Mouse (Mus musculus) forebrain, embryonic 15.5 days (tissue): ENCODE results near the gene Csrnp3. TPM values are rescaled to one million over a fixed set of nuclear protein-coding genes. Genes with fewer than 3 reads are reported as not detected.

Experiments
- ATAC-seq: fragments of 200-750 bp; cut with Nextera tagmentation; replicated peaks from 2 replicates; pipeline ENCODE4 v1.8.0; 2017; ENCODE audit warnings: mild to moderate bottlenecking, moderate TSS enrichment, moderate library complexity
- H3K27ac ChIP-seq: fragments of 300-500 bp; sonication (generic); replicated peaks from 2 replicates; pipeline ENCODE4 v1.5.1; 2015; ENCODE audit warnings: mild to moderate bottlenecking, inconsistent platforms
- H3K27me3 ChIP-seq: fragments of 300-500 bp; sonication (generic); 2 replicates; pipeline ENCODE4 v1.6.1; 2015; ENCODE audit warnings: inconsistent platforms
- H3K36me3 ChIP-seq: fragments of 300-500 bp; sonication (generic); 2 replicates; pipeline ENCODE4 v1.6.1; 2015; ENCODE audit warnings: mild to moderate bottlenecking, inconsistent platforms
- H3K4me1 ChIP-seq: fragments of 300-500 bp; sonication (generic); 2 replicates; pipeline ENCODE4 v1.6.1; 2015; ENCODE audit warnings: inconsistent platforms
- H3K4me2 ChIP-seq: fragments of 300-500 bp; sonication (generic); replicated peaks from 2 replicates; pipeline ENCODE4 v1.6.1; 2015; ENCODE audit warnings: mild to moderate bottlenecking, inconsistent platforms
- H3K4me3 ChIP-seq: fragments of 300-500 bp; sonication (generic); 2 replicates; pipeline ENCODE4 v1.5.1; 2015; ENCODE audit warnings: mild to moderate bottlenecking, inconsistent platforms
- H3K9ac ChIP-seq: fragments of 300-500 bp; sonication (generic); replicated peaks from 2 replicates; pipeline ENCODE4 v1.6.1; 2015; ENCODE audit warnings: mild to moderate bottlenecking, inconsistent platforms
- H3K9me3 ChIP-seq: fragments of 300-500 bp; sonication (generic); 2 replicates; pipeline ENCODE4 v1.6.1; 2016; ENCODE audit warnings: inconsistent platforms
- WGBS: fragments of 180-500 bp; shearing (Covaris S2); methylation state at CpG from one replicate; pipeline ENCODE4 v1.1.7; 2015; ENCODE audit warnings: mixed read lengths; 5-methylcytosine and 5-hydroxymethylcytosine counted together
- polyA plus RNA-seq: library from polyadenylated mRNA; unstranded; fragments of >200 nt; fragmentation: Nextera tagmentation; extraction: Ambion mirVana; gene quantifications from 2 replicates; pipeline ENCODE4 v1.2.1, GENCODE M21; 2015

The Csrnp3 gene
- polyA plus RNA-seq, 1 experiment from 2014 or later = 60.5 TPM

- Histone ChIP-seq H3K27ac (peak overlapping the region; percentile 90), H3K4me1 (peaks cover 38% of the 10 kb centered on the region), H3K36me3 (no peaks in the 10 kb centered on the region), H3K9me3 (no peaks in the 10 kb centered on the region), H3K4me2 (peak overlapping the region; percentile 40), H3K9ac (peak overlapping the region; percentile 44), H3K27me3 (no peaks in the 10 kb centered on the region), H3K4me3 (peak overlapping the region; percentile 32)
- peak; percentile 78 for ATAC-seq
- 26% methylated on average over 11 of the region's 11 CpGs for WGBS
Measured at GRCm38 (mm10) chr2:65929927-65930326, 84.4 kb downstream of the Csrnp3 start.

GRCm38 (mm10) chr2:65931313-65931712 lies 85.7 kb downstream of the Csrnp3 start:
- peak overlapping the region; percentile 94 for H3K27ac ChIP-seq
- H3K27me3 ChIP-seq = no peaks in the 10 kb centered on the region
- peaks cover 33% of the 10 kb centered on the region for H3K4me1 ChIP-seq
- WGBS = 26% methylated on average over 7 of the region's 7 CpGs
- no peaks in the 10 kb centered on the region for H3K9me3 ChIP-seq
- no peaks in the 10 kb centered on the region for H3K36me3 ChIP-seq
- H3K4me3 ChIP-seq = peak overlapping the region; percentile 53
- H3K4me2 ChIP-seq = peak overlapping the region; percentile 65
- peak overlapping the region; percentile 62 for H3K9ac ChIP-seq
- no peak; the same call in 1 of the 2 replicates for ATAC-seq

- Histone ChIP-seq H3K9me3 (no peaks in the 10 kb centered on the region), H3K27ac (peak overlapping the region; percentile 94), H3K27me3 (no peaks in the 10 kb centered on the region), H3K4me3 (peak overlapping the region; percentile 53), H3K36me3 (no peaks in the 10 kb centered on the region), H3K4me1 (peaks cover 33% of the 10 kb centered on the region), H3K9ac (peak overlapping the region; percentile 62), H3K4me2 (peak overlapping the region; percentile 65)
- ATAC-seq = peak; percentile 88
- 2% methylated on average over 11 of the region's 11 CpGs for WGBS
Measured at GRCm38 (mm10) chr2:65931841-65932311, 86.3 kb downstream of the Csrnp3 start.

GRCm38 (mm10) chr2:65934099-65934498 lies 88.5 kb downstream of the Csrnp3 start:
- no peaks in the 10 kb centered on the region for H3K36me3 ChIP-seq
- no peak overlapping the region for H3K9ac ChIP-seq
- peak overlapping the region; percentile 9; the same call in 1 of the 2 replicates for H3K4me2 ChIP-seq

GRCm38 (mm10) chr2:65938900-65939299 lies 93.3 kb downstream of the Csrnp3 start:
- no peak overlapping the region for H3K4me3 ChIP-seq
- no peaks in the 10 kb centered on the region for H3K36me3 ChIP-seq
- ATAC-seq = no peak
- no peak overlapping the region for H3K9ac ChIP-seq
- H3K4me1 ChIP-seq = peaks cover 12% of the 10 kb centered on the region
- WGBS = 23% methylated on average over 3 of the region's 3 CpGs
- H3K27ac ChIP-seq = no peak overlapping the region
- no peaks in the 10 kb centered on the region for H3K27me3 ChIP-seq
- no peaks in the 10 kb centered on the region for H3K9me3 ChIP-seq
- no peak overlapping the region for H3K4me2 ChIP-seq

More at GRCm38 (mm10) chr2:65934099-65934498, 88.5 kb downstream of the Csrnp3 start:
- WGBS = 32% methylated on average over 2 of the region's 2 CpGs
- Histone ChIP-seq H3K4me3 (no peak overlapping the region), H3K9me3 (no peaks in the 10 kb centered on the region), H3K27me3 (no peaks in the 10 kb centered on the region), H3K4me1 (peaks cover 30% of the 10 kb centered on the region), H3K27ac (0 out of 2 replicates have a peak overlapping the region, but pooled peaks have one; percentile 8)
- ATAC-seq = no peak

- no peak overlapping the region for H3K27ac ChIP-seq
- no peaks in the 10 kb centered on the region for H3K9me3 ChIP-seq
- WGBS = 56% methylated on average over 5 of the region's 5 CpGs
Measured at GRCm38 (mm10) chr2:65940351-65940750, 94.8 kb downstream of the Csrnp3 start.

GRCm38 (mm10) chr2:65942346-65942745 lies 96.8 kb downstream of the Csrnp3 start:
- no peaks in the 10 kb centered on the region for H3K27me3 ChIP-seq
- H3K36me3 ChIP-seq = no peaks in the 10 kb centered on the region
- WGBS = 82% methylated on average over 4 of the region's 4 CpGs
- H3K27ac ChIP-seq = no peak overlapping the region
- no peak overlapping the region for H3K4me3 ChIP-seq
- no peak for ATAC-seq
- H3K4me1 ChIP-seq = peaks cover 9% of the 10 kb centered on the region
- no peak overlapping the region for H3K4me2 ChIP-seq
- no peak overlapping the region for H3K9ac ChIP-seq
- no peaks in the 10 kb centered on the region for H3K9me3 ChIP-seq

More at GRCm38 (mm10) chr2:65940351-65940750, 94.8 kb downstream of the Csrnp3 start:
- no peak overlapping the region for H3K4me2 ChIP-seq
- no peak overlapping the region for H3K9ac ChIP-seq
- H3K4me1 ChIP-seq = peaks cover 9% of the 10 kb centered on the region
- ATAC-seq = no peak
- no peaks in the 10 kb centered on the region for H3K27me3 ChIP-seq
- no peaks in the 10 kb centered on the region for H3K36me3 ChIP-seq
- H3K4me3 ChIP-seq = no peak overlapping the region

- Histone ChIP-seq H3K27me3 (no peaks in the 10 kb centered on the region), H3K9me3 (no peaks in the 10 kb centered on the region), H3K4me1 (peaks cover 10% of the 10 kb centered on the region; the same call in 1 of the 2 replicates), H3K9ac (no peak overlapping the region), H3K27ac (no peak overlapping the region), H3K4me3 (no peak overlapping the region), H3K4me2 (no peak overlapping the region), H3K36me3 (0 out of 2 replicates have a peak, but pooled peaks cover 7% of the 10 kb centered on the region)
- 85% methylated on average over 16 of the region's 16 CpGs for whole genome bisulfite sequencing
- ATAC-seq = no peak
Measured at GRCm38 (mm10) chr2:65948808-65949207, 103.2 kb downstream of the Csrnp3 start.

- Histone ChIP-seq H3K4me1 (peaks cover 20% of the 10 kb centered on the region), H3K4me3 (no peak overlapping the region), H3K9ac (no peak overlapping the region), H3K4me2 (peak overlapping the region; percentile 8; the same call in 1 of the 2 replicates), H3K36me3 (0 out of 2 replicates have a peak, but pooled peaks cover 7% of the 10 kb centered on the region), H3K27me3 (no peaks in the 10 kb centered on the region), H3K9me3 (no peaks in the 10 kb centered on the region), H3K27ac (peak overlapping the region; percentile 77)
- WGBS = 65% methylated on average over 17 of the region's 17 CpGs
- peak; percentile 62; the same call in 1 of the 2 replicates for ATAC-seq
Measured at GRCm38 (mm10) chr2:65953726-65954340, 108.3 kb downstream of the Csrnp3 start.

- Histone ChIP-seq H3K4me3 (no peak overlapping the region), H3K27ac (peak overlapping the region; percentile 43; the same call in 1 of the 2 replicates), H3K36me3 (no peaks in the 10 kb centered on the region), H3K4me1 (peaks cover 20% of the 10 kb centered on the region), H3K9me3 (no peaks in the 10 kb centered on the region), H3K27me3 (no peaks in the 10 kb centered on the region), H3K9ac (no peak overlapping the region), H3K4me2 (no peak overlapping the region)
- no peak for ATAC-seq
- 97% methylated on average over 1 of the region's 1 CpGs for WGBS
Measured at GRCm38 (mm10) chr2:65955804-65956203, 110.2 kb downstream of the Csrnp3 start.

GRCm38 (mm10) chr2:65956727-65957126 lies 111.2 kb downstream of the Csrnp3 start:
- H3K4me3 ChIP-seq = no peak overlapping the region
- peak; percentile 68 for ATAC-seq
- H3K36me3 ChIP-seq = no peaks in the 10 kb centered on the region
- no peak overlapping the region for H3K9ac ChIP-seq
- H3K27ac ChIP-seq = peak overlapping the region; percentile 68
- no peaks in the 10 kb centered on the region for H3K27me3 ChIP-seq
- peaks cover 20% of the 10 kb centered on the region for H3K4me1 ChIP-seq
- 49% methylated on average over 9 of the region's 9 CpGs for WGBS
- H3K9me3 ChIP-seq = no peaks in the 10 kb centered on the region
- H3K4me2 ChIP-seq = no peak overlapping the region

- Histone ChIP-seq H3K4me2 (no peak overlapping the region), H3K36me3 (no peaks in the 10 kb centered on the region), H3K27me3 (no peaks in the 10 kb centered on the region), H3K27ac (peak overlapping the region; percentile 29; the same call in 1 of the 2 replicates), H3K9ac (no peak overlapping the region), H3K4me3 (no peak overlapping the region), H3K4me1 (0 out of 2 replicates have a peak, but pooled peaks cover 4% of the 10 kb centered on the region), H3K9me3 (no peaks in the 10 kb centered on the region)
- ATAC-seq = no peak; the same call in 1 of the 2 replicates
- WGBS = 56% methylated on average over 4 of the region's 4 CpGs
Measured at GRCm38 (mm10) chr2:65963420-65963819, 117.9 kb downstream of the Csrnp3 start.
